Mouse (Mus musculus) spleen, postnatal 10 days (tissue): ENCODE results near the gene Cdkn3.
"Not testable (repeated sequence)": the region's sequence is repeated elsewhere in the genome, so short reads cannot be mapped to it uniquely, and the experiment has no call there.

Experiments
- DNase-seq, 2 experiments: peaks; one replicate each; pipeline ENCODE4 v3.0.0; 2021 to 2022; ENCODE audit warnings: low spot score in 2 of 2

Gene Cdkn3

DNA sequence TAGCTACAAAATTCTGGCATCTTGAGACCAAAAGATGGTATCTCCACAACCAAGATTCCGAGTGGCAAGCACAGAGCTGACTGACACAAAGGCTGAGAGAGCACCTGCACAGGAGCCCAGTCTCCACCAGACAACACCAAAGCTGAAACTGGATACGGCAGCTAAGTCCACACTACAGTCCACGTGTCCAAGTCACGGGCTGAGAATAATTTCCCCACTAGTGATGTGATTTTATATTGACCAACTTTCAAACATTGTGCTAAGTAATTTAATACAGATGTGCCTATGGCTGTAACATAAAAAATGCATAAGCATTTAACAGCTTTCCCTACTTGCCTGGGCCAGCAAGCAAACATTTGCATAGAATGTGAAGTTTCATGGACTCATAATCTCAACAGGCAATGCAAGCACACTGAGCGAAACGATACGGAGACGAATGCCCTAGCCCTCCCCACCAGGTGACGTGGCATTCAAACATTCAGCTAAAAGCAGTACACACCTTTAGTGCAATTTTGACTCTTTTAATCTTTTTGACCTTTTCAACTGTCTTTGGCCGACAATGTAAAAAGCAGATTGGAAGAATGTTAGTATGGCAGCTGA is 23.1 kb downstream of the Cdkn3 start:
- no peak for DNase-seq

DNA sequence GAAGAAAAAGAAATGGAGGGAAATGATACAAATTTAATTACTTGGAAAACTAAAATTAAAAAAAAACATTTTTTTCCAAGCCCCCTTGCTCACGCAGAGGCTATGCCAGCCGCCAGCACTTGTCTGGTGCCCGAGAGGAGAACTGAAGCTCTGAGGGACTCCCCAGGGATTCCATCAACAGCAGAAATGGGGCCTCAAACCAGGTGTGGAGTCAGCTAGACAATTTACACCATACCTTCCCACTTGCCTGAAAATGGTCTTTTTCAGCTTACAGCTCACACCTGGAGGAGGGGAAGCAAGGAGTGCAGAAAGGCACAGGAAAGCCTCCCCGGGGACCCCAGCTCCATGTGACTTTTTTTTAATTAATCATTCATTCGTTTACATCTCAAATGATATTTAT is 24.9 kb downstream of the Cdkn3 start:
- no peak for DNase-seq

DNA sequence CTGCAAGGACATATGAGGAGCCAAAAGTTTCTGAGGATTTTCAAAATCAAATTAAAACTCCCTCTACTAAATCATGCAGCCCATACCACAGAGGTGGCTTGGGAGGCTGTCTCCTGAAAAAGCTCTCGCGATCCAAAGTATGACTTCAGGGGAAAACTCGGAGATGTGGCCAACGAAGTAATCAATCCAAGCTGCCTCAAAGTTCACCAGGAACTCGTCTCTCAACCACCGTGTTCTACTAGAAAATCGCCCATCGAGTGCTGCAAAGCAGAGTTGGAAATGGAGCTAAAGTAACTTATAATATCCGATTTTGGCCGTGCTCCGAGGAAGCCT is 27.1 kb downstream of the Cdkn3 start:
- DNase-seq: no peak

DNA sequence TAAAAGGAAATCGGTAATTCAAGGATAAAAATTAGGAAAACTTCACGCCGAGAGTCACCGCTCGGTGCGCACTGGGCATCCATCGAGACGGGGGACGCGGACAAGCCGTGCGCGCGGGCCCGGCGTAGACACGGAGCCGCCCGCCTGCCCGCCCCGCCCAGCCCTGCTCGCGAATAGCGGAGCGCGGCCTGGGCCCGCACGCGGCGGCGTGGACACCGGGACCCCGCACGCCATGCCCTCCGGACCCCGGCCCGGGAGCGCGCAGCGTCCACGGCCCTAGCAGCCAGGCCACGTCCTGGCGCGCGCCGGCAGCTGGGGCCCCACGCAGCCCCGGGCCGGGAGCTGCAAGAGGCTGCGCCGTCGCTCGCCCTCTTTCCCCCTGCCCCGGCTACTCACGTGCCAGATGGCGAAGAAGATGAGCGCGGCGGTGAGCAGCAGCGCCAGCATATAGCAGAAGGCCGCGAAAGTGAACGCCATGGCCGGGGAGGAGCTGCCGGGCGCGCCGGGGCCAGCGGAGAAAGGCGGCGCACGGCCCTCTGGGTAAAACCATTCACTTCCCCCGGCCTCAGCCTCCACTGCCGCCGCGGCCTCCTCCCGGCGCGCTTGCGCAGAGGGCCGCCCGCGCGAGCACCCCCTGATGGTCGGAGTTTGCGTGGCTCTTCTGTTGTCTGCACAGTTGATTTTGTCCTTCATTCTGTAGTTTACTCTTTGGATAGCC is 27.6 kb downstream of the Cdkn3 start, which contains the start of gene Cnih1:
Gene Cnih1 (minus strand): TSS at position 625 of the 718 bp plus-strand sequence.
- peak; percentile 92 to 95 for DNase-seq

DNA sequence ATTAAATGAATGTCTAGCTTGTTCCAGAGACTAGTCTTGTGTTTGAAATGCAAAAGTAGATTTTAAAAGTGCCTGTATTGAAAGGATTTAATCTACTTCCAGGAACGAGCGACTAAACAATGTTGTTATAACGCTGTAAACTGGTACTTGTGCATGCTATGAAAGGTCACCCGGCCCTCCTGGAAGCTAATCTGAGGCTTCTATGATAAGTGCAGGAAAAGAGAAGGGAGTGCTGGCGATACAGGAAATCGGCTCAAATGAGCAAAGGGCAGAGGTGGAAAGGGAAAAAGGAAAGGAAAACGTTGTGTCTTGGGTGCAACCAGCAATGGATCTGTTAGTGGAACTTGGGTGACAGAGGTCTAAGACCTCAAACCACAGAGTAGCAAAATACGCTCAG is 28.2 kb downstream of the Cdkn3 start:
- peak in 1 of 2 experiments; percentile 25 for DNase-seq

DNA sequence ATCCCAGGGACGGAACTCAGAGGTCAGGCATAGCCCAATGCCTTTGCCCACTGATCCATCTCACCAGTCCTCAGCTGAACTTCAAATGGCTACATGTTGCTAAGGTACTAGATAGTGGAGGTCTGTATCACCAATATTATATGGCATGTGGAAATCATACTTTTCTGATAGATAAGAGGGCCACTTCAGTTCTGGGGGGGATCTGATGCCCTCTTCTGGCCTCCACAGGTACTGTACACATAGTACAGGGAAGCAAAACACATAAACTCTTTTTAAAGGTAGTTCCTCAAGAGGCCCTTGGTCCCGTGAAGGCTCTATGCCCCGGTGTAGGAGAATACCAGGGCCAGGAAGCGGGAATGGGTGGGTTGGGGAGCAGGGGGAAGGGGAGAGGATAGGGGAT is 30.0 kb downstream of the Cdkn3 start:
- peak in 1 of 2 experiments; percentile 65 for DNase-seq

DNA sequence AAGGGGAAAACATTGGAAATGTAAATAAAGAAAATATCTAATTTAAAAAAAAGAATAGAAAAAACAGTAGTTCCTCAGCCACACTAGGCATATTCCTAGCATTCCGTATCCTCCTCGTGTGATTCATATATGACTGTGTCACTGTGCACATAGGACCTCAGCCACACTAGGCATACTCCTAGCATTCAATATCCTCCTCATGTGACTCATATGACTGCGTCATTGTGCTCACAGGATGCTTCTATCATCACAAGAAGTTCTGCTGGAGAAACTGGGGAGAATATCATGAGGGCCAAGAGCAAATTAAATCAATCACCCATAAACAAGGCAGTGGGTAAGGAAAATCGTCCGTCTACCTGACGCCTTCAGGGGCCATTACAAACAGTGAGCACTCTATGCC is 30.4 kb downstream of the Cdkn3 start:
- DNase-seq: no peak

DNA sequence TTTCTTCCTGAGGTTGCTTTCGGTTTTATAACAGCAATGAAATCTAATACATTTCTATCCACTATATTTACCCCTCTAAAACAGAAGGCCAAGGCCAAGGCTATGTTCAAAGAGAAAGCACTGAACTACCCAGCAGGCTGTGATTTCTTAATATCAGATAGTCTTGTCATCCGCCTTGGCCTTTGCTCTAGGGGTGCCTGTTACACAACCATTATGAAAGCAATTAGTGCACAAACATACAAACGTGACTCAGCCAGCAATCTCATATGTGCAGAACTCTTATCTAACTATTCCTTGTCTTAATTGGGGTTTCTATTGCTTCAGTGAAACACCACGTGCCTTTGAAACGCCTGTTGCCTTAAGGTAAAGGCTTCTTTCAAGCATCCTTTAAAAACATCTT is 33.8 kb downstream of the Cdkn3 start:
- no peak for DNase-seq

DNA sequence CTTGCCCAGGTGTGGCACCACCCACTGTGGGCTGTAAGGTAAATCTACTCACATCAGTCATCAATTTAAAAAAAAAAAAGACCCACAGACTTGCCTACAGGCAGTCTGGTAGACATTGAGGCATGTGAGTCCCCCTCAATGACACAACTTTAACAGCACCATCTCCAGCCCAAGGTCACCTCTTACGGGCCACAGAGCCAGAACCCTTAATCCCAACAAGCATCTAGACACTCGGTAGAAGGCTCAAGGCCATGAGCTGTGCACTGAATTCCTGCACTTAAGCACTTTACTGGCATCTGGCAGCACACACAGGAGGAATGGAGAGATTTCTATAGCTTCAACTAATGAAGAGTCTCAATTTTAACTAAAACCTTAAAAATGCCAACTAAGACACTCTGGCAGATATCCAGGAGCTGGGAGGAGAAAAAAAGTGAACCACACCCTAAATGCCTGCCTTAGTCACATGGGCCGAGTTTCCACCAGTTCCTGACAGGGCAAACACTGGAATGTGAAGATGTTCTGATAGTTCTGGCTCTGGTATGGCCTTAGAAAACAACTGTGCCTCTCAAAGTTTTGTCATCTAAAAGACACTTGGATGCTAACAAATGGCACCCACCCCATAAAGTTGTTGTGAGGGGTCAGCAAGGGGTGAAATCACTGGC is 40.5 kb downstream of the Cdkn3 start:
- DNase-seq: peak in 1 of 2 experiments; percentile 70

DNA sequence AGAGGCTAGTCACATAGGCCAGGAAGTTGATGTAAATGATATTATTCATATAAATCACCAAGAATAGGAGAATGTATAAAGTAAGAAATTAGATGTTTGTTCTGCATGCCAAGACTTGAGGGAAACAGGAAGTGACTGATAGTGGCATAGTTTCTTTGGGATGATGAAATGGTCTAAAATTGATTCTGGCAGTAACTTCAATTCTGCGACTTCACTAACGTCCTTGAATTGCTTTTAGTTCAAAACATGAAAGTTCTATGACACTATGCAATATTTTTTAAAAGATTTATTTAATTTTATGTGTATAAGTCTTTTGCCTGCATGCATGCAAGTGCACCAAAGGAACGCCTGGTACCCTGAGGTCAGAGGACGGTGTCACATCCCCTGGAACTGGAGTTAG is 42.9 kb downstream of the Cdkn3 start:
- no peak for DNase-seq

DNA sequence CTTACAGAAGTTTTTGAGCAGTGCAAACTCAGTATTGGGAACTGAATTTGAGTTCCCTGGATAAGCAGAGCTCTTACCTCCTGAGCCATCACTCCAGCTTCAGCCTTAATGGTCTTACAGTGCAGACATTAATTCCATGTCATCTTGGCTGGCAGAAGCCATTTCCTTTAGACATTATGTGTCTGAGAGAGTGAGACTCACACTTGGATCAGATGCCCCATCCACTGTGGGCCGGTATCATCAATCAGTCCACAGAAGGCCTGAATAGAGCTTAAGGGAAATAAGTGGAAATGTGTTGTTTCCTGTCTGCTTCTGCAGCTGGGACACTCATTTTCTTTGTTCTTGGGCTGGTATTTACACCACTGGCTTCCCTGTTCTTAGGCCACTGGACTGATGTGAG is 43.5 kb downstream of the Cdkn3 start:
- no peak for DNase-seq

DNA sequence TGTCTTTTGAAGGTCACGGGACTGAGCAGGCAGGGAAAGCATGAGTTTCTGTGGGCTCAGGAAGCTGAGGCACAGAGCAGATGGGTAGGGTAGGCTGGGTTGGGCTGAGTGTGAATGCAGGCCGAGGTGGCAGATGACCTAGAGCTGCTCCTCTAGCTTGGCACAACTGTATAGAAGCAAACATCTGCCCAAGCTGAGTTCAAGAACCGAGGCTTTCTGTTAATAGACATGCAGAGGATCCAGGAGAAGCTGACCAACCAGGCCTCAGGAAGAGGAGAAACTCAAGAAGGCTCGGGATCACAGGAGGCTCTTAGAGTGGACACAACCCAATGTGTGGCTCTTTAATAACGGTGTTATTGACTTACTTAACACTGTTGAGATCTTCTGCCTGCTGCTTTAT is 45.8 kb downstream of the Cdkn3 start:
- no peak for DNase-seq

DNA sequence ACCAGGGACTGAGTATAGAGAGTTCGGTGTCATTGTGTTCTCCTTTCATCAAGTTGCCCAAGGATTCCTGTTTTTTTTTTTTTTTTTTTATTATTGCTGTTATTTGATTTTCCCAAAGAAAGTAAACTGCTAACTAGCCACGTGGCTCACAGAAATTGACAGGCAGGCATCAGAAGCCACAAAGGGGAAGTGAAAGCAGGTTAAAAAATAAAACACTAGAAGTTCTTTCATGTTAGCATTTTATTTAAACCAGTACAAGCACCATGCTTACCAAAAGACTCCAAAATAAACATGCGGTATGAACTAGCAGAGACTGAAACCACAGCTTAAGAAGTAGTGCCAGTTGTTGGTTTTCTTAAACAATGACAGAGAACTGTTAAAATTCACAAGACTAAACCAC is 47.6 kb downstream of the Cdkn3 start:
- no peak for DNase-seq

DNA sequence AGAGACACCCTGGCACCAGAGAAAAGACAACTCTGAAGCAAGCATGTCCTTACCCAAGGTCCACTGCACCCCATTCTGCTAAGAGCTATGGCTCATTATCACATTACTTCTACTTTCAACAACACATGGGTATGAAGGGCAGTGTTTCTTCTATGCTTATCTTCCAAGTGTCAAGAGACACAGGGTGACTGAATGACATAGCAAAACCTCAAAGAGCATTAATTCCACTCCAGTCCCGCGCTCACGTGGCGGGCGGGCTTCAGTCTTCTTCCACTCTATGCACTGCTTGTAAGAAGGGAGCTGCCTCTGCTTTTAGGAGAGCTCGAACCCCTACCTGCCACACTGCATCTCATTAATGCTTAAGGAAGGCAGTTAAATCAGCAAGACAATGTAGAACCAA is 55.3 kb downstream of the Cdkn3 start:
- no peak for DNase-seq

DNA sequence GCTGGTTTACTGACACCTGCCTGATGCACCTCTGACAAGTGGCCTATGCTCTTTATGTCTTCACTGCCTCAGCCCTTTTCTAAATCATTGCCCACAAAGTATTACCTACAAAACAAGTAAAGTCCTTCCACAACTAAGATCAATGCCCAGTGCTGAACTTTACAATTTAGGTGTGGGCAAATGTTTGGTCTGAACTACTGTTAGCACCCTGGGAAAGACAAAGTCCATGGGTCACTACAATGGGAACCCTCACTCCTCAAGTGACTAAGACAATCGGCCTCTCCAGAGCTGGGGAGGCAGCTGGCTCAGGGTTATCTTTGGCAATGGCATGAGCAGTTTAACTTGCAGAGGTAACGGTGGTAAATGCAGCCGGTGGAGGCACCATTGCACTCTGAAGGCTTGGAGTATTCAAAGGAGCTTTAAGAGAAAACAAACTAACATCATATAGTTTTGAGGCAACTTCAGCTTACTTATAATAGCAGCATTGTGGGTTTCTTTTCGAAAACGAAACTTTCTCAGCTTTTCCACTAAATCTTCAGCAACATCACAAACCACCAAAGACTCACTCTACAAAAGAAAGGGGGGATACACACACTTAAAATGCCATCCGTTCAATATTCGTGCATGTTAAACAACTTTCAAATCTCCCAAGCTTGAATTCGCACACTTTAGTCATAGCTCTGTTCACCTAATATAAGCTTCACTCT is 56.7 kb downstream of the Cdkn3 start:
- no peak for DNase-seq

DNA sequence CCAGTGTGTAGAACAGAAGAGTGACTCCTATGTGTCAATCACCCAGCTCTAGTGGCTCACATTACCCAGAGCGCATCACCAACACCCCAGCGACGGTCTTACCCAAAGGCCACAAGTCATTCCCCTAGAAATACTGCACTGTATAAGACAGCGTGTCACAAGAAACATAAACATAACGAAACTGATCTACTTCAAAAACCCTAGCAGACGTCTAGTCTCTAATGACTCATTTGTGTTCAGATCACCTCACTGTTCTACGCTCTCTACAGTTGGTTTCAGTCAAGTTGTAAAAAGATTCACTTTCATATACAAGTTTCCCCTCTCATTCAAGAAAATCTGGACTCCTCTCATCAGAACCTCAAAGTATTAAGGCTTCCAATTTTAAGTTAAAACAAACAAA is 58.4 kb downstream of the Cdkn3 start:
- DNase-seq: no peak

DNA sequence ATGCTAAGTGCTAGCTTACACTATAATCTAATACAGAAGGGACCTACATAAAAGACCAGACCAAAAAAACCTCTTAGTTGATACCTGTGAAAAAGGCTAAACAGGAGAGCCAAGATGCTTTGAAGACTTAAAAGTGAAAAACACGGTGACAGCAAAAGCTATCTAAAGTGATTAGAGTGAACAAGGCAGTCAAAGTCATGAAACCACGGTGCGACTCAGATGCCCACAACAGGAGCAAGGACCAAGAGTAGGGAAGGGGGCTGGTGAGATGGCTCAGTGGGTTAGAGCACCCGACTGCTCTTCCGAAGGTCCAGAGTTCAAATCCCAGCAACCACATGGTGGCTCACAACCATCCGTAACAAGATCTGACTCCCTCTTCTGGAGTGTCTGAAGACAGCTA is 59.6 kb downstream of the Cdkn3 start:
- not testable (repeated sequence) for DNase-seq
